Mouse (Mus musculus) kidney, embryonic 15.5 days (tissue): Measurements from ENCODE around the gene Dedd2. TPM values are rescaled to one million over a fixed set of nuclear protein-coding genes. Genes with fewer than 3 reads are reported as not detected.
"Not testable (repeated sequence)": the region's sequence is repeated elsewhere in the genome, so short reads cannot be mapped to it uniquely, and the experiment has no call there.

Source experiments
- ATAC-seq: fragments of 200-750 bp; cut with Nextera tagmentation; replicated peaks from 2 replicates; pipeline ENCODE4 v1.8.0; 2017; ENCODE audit warnings: moderate TSS enrichment; ENCODE audit not compliant: low FRiP score
- H3K27ac ChIP-seq: fragments of 300-500 bp; sonication (generic); 2 replicates; pipeline ENCODE4 v1.5.1; 2015; ENCODE audit warnings: mild to moderate bottlenecking, inconsistent platforms
- H3K27me3 ChIP-seq: fragments of 300-500 bp; sonication (generic); 2 replicates; pipeline ENCODE4 v1.6.1; 2015; ENCODE audit warnings: inconsistent platforms
- H3K36me3 ChIP-seq: fragments of 300-500 bp; sonication (generic); 2 replicates; pipeline ENCODE4 v1.6.1; 2015; ENCODE audit warnings: inconsistent platforms
- H3K4me1 ChIP-seq: fragments of 300-500 bp; sonication (generic); 2 replicates; pipeline ENCODE4 v1.6.1; 2015; ENCODE audit warnings: inconsistent platforms
- H3K4me2 ChIP-seq: fragments of 300-500 bp; sonication (generic); 2 replicates; pipeline ENCODE4 v1.6.1; 2015; ENCODE audit warnings: moderate library complexity, mild to moderate bottlenecking, inconsistent platforms
- H3K4me3 ChIP-seq: fragments of 300-500 bp; sonication (generic); replicated peaks from 2 replicates; pipeline ENCODE4 v1.5.1; 2015; ENCODE audit warnings: mild to moderate bottlenecking, inconsistent platforms
- H3K9ac ChIP-seq: fragments of 300-500 bp; sonication (generic); 2 replicates; pipeline ENCODE4 v1.6.1; 2015; ENCODE audit warnings: mild to moderate bottlenecking, inconsistent platforms
- H3K9me3 ChIP-seq: fragments of 300-500 bp; sonication (generic); replicated peaks from 2 replicates; pipeline ENCODE4 v1.6.1; 2016; ENCODE audit warnings: inconsistent platforms
- WGBS: fragments of 180-500 bp; shearing (Covaris S2); methylation state at CpG from one replicate; pipeline ENCODE4 v1.1.7; 2015; ENCODE audit warnings: mixed read lengths; 5-methylcytosine and 5-hydroxymethylcytosine counted together
- polyA plus RNA-seq: library from polyadenylated mRNA; unstranded; fragments of >200 nt; fragmentation: Nextera tagmentation; extraction: Ambion mirVana; gene quantifications from 2 replicates; pipeline ENCODE4 v1.2.1, GENCODE M21; 2015

The Dedd2 gene
- 10.2 and 11.7 TPM in 2 replicates for polyA plus RNA-seq

GRCm38 (mm10) chr7:25220457-25221101, at the start of gene Dedd2:
Gene Dedd2 (minus strand): TSS chr7:25220615.
- 6% methylated on average over 20 of the region's 20 CpGs for WGBS
- Histone ChIP-seq H3K9ac (peak within 1 kb of the TSS; percentile 77), H3K9me3 (no peaks in the 10 kb centered on the region), H3K27me3 (no peaks in the 10 kb centered on the region), H3K36me3 (peaks cover 33% of the 10 kb centered on the region), H3K27ac (peak within 1 kb of the TSS; percentile 97), H3K4me3 (peak within 1 kb of the TSS; percentile 82), H3K4me2 (peak within 1 kb of the TSS; percentile 97), H3K4me1 (peaks cover 41% of the 10 kb centered on the region)
- no peak for ATAC-seq

GRCm38 (mm10) chr7:25269545-25270271, 49.3 kb upstream of the Dedd2 start:
- Histone ChIP-seq H3K36me3 (peaks cover 31% of the 10 kb centered on the region), H3K27me3 (no peaks in the 10 kb centered on the region), H3K4me2 (peak overlapping the region; percentile 82), H3K4me3 (peak overlapping the region; percentile 81), H3K4me1 (peaks cover 54% of the 10 kb centered on the region), H3K9ac (peak overlapping the region; percentile 79), H3K27ac (peak overlapping the region; percentile 94), H3K9me3 (no peaks in the 10 kb centered on the region)
- ATAC-seq = no peak
- 78% methylated on average over 8 of the region's 8 CpGs for WGBS

GRCm38 (mm10) chr7:25269029-25269428, 48.6 kb upstream of the Dedd2 start:
- peak overlapping the region; percentile 94 for H3K27ac ChIP-seq
- ATAC-seq = no peak

GRCm38 (mm10) chr7:25268588-25268987, 48.2 kb upstream of the Dedd2 start:
- H3K4me2 ChIP-seq = peak overlapping the region; percentile 82
- H3K9me3 ChIP-seq = no peaks in the 10 kb centered on the region
- H3K27ac ChIP-seq = peak overlapping the region; percentile 94
- H3K4me1 ChIP-seq = peaks cover 46% of the 10 kb centered on the region
- no peak for ATAC-seq
- H3K27me3 ChIP-seq = no peaks in the 10 kb centered on the region
- 4% methylated on average over 7 of the region's 7 CpGs for WGBS
- H3K4me3 ChIP-seq = peak overlapping the region; percentile 81
- H3K36me3 ChIP-seq = peaks cover 29% of the 10 kb centered on the region
- peak overlapping the region; percentile 79 for H3K9ac ChIP-seq

More at GRCm38 (mm10) chr7:25269029-25269428, 48.6 kb upstream of the Dedd2 start:
- Histone ChIP-seq H3K9me3 (no peaks in the 10 kb centered on the region), H3K36me3 (peaks cover 31% of the 10 kb centered on the region), H3K4me3 (peak overlapping the region; percentile 81), H3K27me3 (no peaks in the 10 kb centered on the region), H3K4me2 (peak overlapping the region; percentile 82), H3K9ac (peak overlapping the region; percentile 79), H3K4me1 (peaks cover 50% of the 10 kb centered on the region)
- 39% methylated on average over 4 of the region's 4 CpGs for WGBS

- peak; percentile 95 for ATAC-seq
- Histone ChIP-seq H3K9me3 (no peaks in the 10 kb centered on the region), H3K4me2 (peak overlapping the region; percentile 82), H3K27ac (peak overlapping the region; percentile 94), H3K9ac (peak overlapping the region; percentile 79), H3K36me3 (peaks cover 22% of the 10 kb centered on the region), H3K27me3 (no peaks in the 10 kb centered on the region), H3K4me3 (peak overlapping the region; percentile 81), H3K4me1 (peaks cover 46% of the 10 kb centered on the region)
- under 1% methylated on average over 33 of the region's 33 CpGs for WGBS
These were observed 47.5 kb upstream of the Dedd2 start for GRCm38 (mm10) chr7:25267751-25268463.

GRCm38 (mm10) chr7:25267301-25267750, 46.9 kb upstream of the Dedd2 start, which contains the start of gene Cic:
Gene Cic (plus strand): TSS chr7:25267704.
- Histone ChIP-seq H3K27me3 (no peaks in the 10 kb centered on the region), H3K36me3 (peaks cover 16% of the 10 kb centered on the region), H3K4me3 (peak within 1 kb of the TSS; percentile 81), H3K4me1 (peaks cover 45% of the 10 kb centered on the region), H3K9me3 (no peaks in the 10 kb centered on the region), H3K9ac (peak within 1 kb of the TSS; percentile 79), H3K27ac (peak within 1 kb of the TSS; percentile 94), H3K4me2 (peak within 1 kb of the TSS; percentile 82)
- WGBS = 0% methylated on average over 29 of the region's 29 CpGs
- ATAC-seq = peak; percentile 86

GRCm38 (mm10) chr7:25266180-25266962, 46.0 kb upstream of the Dedd2 start:
- H3K4me2 ChIP-seq = peak overlapping the region; percentile 72
- H3K4me1 ChIP-seq = peaks cover 40% of the 10 kb centered on the region
- H3K9ac ChIP-seq = no peak overlapping the region
- 88% methylated on average over 8 of the region's 8 CpGs for WGBS
- H3K4me3 ChIP-seq = peak overlapping the region; percentile 81; the same call in 1 of the 2 replicates
- H3K27me3 ChIP-seq = no peaks in the 10 kb centered on the region
- peaks cover 7% of the 10 kb centered on the region for H3K36me3 ChIP-seq
- no peak overlapping the region for H3K27ac ChIP-seq
- H3K9me3 ChIP-seq = no peaks in the 10 kb centered on the region
- no peak for ATAC-seq

- H3K36me3 ChIP-seq, H3K4me3 ChIP-seq, ATAC-seq, H3K27me3 ChIP-seq, H3K9me3 ChIP-seq, H3K4me2 ChIP-seq, H3K9ac ChIP-seq, H3K27ac ChIP-seq: not testable (repeated sequence)
- WGBS = 97% methylated on average over 5 of the region's 5 CpGs
- peaks cover 33% of the 10 kb centered on the region for H3K4me1 ChIP-seq
These were observed 45.3 kb upstream of the Dedd2 start for GRCm38 (mm10) chr7:25265743-25266142.

- 29% methylated on average over 17 of the region's 17 CpGs for WGBS
- no peaks in the 10 kb centered on the region for H3K27me3 ChIP-seq
- no peak overlapping the region for H3K4me2 ChIP-seq
- ATAC-seq = no peak
- H3K9me3 ChIP-seq = no peaks in the 10 kb centered on the region
- H3K9ac ChIP-seq = no peak overlapping the region
- peaks cover 18% of the 10 kb centered on the region for H3K4me1 ChIP-seq
- H3K4me3 ChIP-seq = no peak overlapping the region
- H3K27ac ChIP-seq = no peak overlapping the region
- H3K36me3 ChIP-seq = no peaks in the 10 kb centered on the region
These were observed 43.8 kb upstream of the Dedd2 start for GRCm38 (mm10) chr7:25263968-25264870.

GRCm38 (mm10) chr7:25261896-25262295, 41.5 kb upstream of the Dedd2 start:
- no peak for ATAC-seq
- Histone ChIP-seq H3K9me3 (no peaks in the 10 kb centered on the region), H3K4me2 (no peak overlapping the region), H3K27ac (no peak overlapping the region), H3K27me3 (no peaks in the 10 kb centered on the region), H3K4me3 (no peak overlapping the region), H3K4me1 (peaks cover 9% of the 10 kb centered on the region), H3K36me3 (no peaks in the 10 kb centered on the region), H3K9ac (no peak overlapping the region)
- 82% methylated on average over 1 of the region's 1 CpGs for WGBS
